ENCODE assay signal across 24 mouse cellular contexts in genomic region chr7:141387807-141388486, GRCm38 (mm10). TPM values are rescaled to one million over a fixed set of nuclear protein-coding genes. Genes with fewer than 3 reads are reported as not detected.
DNase-seq lines count a peak whose midpoint lies in the region; ATAC-seq lines count a peak whose summit lies in the region.
"Had no signal": no experiment of that assay in that cellular context is flagged by ENCODE, and none has a peak within 500 bp of the region (broad histone marks: within the 10 kb centered on the region; RNA-seq: fewer than 3 reads in every experiment).

No protein-coding gene starts in this region.

- H3K27me3 ChIP-seq in liver, embryonic 13.5 days, result no peaks in the 10 kb centered on the region
- 0 out of 2 replicates have a peak, but pooled peaks cover 2% of the 10 kb centered on the region for H3K27me3 ChIP-seq in midbrain, embryonic 11.5 days (ENCODE audit: control insufficient read depth, insufficient read depth, low read length)
- H3K27me3 ChIP-seq in hindbrain, embryonic 16.5 days (replicated peaks; ENCODE audit: control insufficient read depth, insufficient read depth, low read length), result no peaks in the 10 kb centered on the region
- H3K27me3 ChIP-seq: midbrain, embryonic 15.5 days; stomach, embryonic 15.5 days had no signal

- no peak for ATAC-seq in liver, embryonic 13.5 days (ENCODE audit: low read depth)
- no peak for ATAC-seq in cerebellum, adult (ENCODE audit: insufficient number of reproducible peaks, low FRiP score, low TSS enrichment)
- no peak for ATAC-seq in midbrain, embryonic 11.5 days (ENCODE audit: low FRiP score)
- no peak for ATAC-seq in hindbrain, embryonic 16.5 days
- ATAC-seq: CD4-positive, CD25-positive, alpha-beta regulatory T cell, adult 4 months; forebrain, postnatal 0 days; midbrain, embryonic 15.5 days had no signal

- H3K36me3 ChIP-seq in liver, embryonic 13.5 days, result no peaks in the 10 kb centered on the region
- H3K36me3 ChIP-seq in midbrain, embryonic 11.5 days (ENCODE audit: control insufficient read depth, insufficient read depth, low read length), result no peaks in the 10 kb centered on the region
- H3K36me3 ChIP-seq in hindbrain, embryonic 16.5 days (ENCODE audit: control insufficient read depth, insufficient read depth, low read length), result no peaks in the 10 kb centered on the region
- H3K36me3 ChIP-seq: forebrain, embryonic 10.5 days; heart, embryonic 12.5 days; hindbrain, embryonic 12.5 days; kidney, embryonic 15.5 days; midbrain, embryonic 15.5 days; stomach, embryonic 15.5 days had no signal

- H3K9me3 ChIP-seq in liver, embryonic 13.5 days (replicated peaks), result no peaks in the 10 kb centered on the region
- H3K9me3 ChIP-seq in midbrain, embryonic 11.5 days (ENCODE audit: control insufficient read depth, low read length), result no peaks in the 10 kb centered on the region
- H3K9me3 ChIP-seq in hindbrain, embryonic 16.5 days (ENCODE audit: control insufficient read depth, low read length), result no peaks in the 10 kb centered on the region
- H3K9me3 ChIP-seq: forebrain, embryonic 10.5 days; heart, embryonic 12.5 days; hindbrain, embryonic 12.5 days; kidney, embryonic 15.5 days; megakaryocyte, embryonic 14.5 days; midbrain, embryonic 15.5 days; stomach, embryonic 15.5 days had no signal

- peaks cover 68% of the 10 kb centered on the region for H3K4me1 ChIP-seq in liver, embryonic 13.5 days (replicated peaks)
- H3K4me1 ChIP-seq in midbrain, embryonic 11.5 days (ENCODE audit: control insufficient read depth, insufficient read depth, low read length), result peaks cover 9% of the 10 kb centered on the region
- H3K4me1 ChIP-seq in hindbrain, embryonic 16.5 days (ENCODE audit: control insufficient read depth, insufficient read depth, low read depth, low read length), result peaks cover 10% of the 10 kb centered on the region

- H3K4me2 ChIP-seq in liver, embryonic 13.5 days, result peak overlapping the region; percentile 26
- no peak overlapping the region for H3K4me2 ChIP-seq in midbrain, embryonic 11.5 days
- no peak overlapping the region for H3K4me2 ChIP-seq in hindbrain, embryonic 16.5 days (ENCODE audit: low read length)
- H3K4me2 ChIP-seq: heart, embryonic 12.5 days; hindbrain, embryonic 12.5 days; kidney, embryonic 15.5 days; midbrain, embryonic 15.5 days; stomach, embryonic 15.5 days had no signal

- WGBS in liver, embryonic 13.5 days (ENCODE audit: insufficient replicate concordance), result 25% methylated on average over 2 of the region's 2 CpGs
- WGBS in midbrain, embryonic 11.5 days, result 64% methylated on average over 2 of the region's 2 CpGs
- 51% methylated on average over 2 of the region's 2 CpGs for WGBS in hindbrain, embryonic 16.5 days

- H3K27ac ChIP-seq in liver, embryonic 13.5 days, result peak overlapping the region; percentile 98
- H3K27ac ChIP-seq in midbrain, embryonic 11.5 days (ENCODE audit: low read depth, low read length), result no peak overlapping the region
- no peak overlapping the region for H3K27ac ChIP-seq in hindbrain, embryonic 16.5 days (ENCODE audit: low read depth, low read length)
- H3K27ac ChIP-seq: forebrain, embryonic 10.5 days; hindbrain, embryonic 12.5 days; kidney, embryonic 15.5 days; midbrain, embryonic 15.5 days; stomach, embryonic 15.5 days had no signal

- peak overlapping the region; percentile 48 for H3K9ac ChIP-seq in liver, embryonic 13.5 days
- H3K9ac ChIP-seq in midbrain, embryonic 11.5 days (ENCODE audit: low read length), result no peak overlapping the region
- no peak overlapping the region for H3K9ac ChIP-seq in hindbrain, embryonic 16.5 days (ENCODE audit: low read depth, low read length)
- H3K9ac ChIP-seq: forebrain, postnatal 0 days; heart, embryonic 12.5 days; hindbrain, embryonic 12.5 days; kidney, embryonic 15.5 days; midbrain, embryonic 15.5 days; stomach, embryonic 15.5 days had no signal

- H3K4me3 ChIP-seq in liver, embryonic 13.5 days (replicated peaks), result no peak overlapping the region
- no peak overlapping the region for H3K4me3 ChIP-seq in midbrain, embryonic 11.5 days (ENCODE audit: low read depth, low read length)
- no peak overlapping the region for H3K4me3 ChIP-seq in hindbrain, embryonic 16.5 days (ENCODE audit: low read length)
- H3K4me3 ChIP-seq: forebrain, embryonic 10.5 days; heart, embryonic 12.5 days; hindbrain, embryonic 12.5 days; kidney, embryonic 15.5 days; megakaryocyte, embryonic 14.5 days; midbrain, embryonic 15.5 days; myocyte; stomach, embryonic 15.5 days had no signal

- peak; percentile 46 for DNase-seq in R1 (ENCODE audit: low read depth, low spot score)
- peak; percentile 37 for DNase-seq in induced T-regulatory cell, adult 2 months (ENCODE audit: low read depth)
- peak; percentile 40 for DNase-seq in liver, embryonic 13.5 days
- no peak for DNase-seq in layer of hippocampus, postnatal 14 days (ENCODE audit: low spot score in 2 of 2)
- no peak for DNase-seq in midbrain, embryonic 11.5 days (ENCODE audit: low spot score, missing footprints)
- DNase-seq: cerebellum, adult 9-11 months; forebrain, postnatal 0 days; heart, postnatal 14 days; layer of hippocampus, postnatal 36 days; lung, postnatal 14 days; thymus, adult 2 months had no signal

RNA-seq across cellular contexts. Expression of gene Taldo1, which starts 4.1 kb away (rescaled TPM):
- 518 and 542 TPM in 2 replicates for polyA plus RNA-seq in liver, embryonic 13.5 days (2015; fragmentation: Nextera tagmentation; extraction: Ambion mirVana)
- total RNA-seq in layer of hippocampus, postnatal 14 days (2021), result 100 to 1,000 TPM; 129 to 140 TPM
- polyA plus RNA-seq in midbrain, embryonic 11.5 days (2014; fragmentation: Nextera tagmentation; extraction: Ambion mirVana), result 386 and 400 TPM in 2 replicates
- 276 and 284 TPM in 2 replicates for polyA plus RNA-seq in hindbrain, embryonic 16.5 days (2015; fragmentation: Nextera tagmentation; extraction: Ambion mirVana)

RNA-seq across cellular contexts. Expression of gene Gatd1, which starts 26.0 kb away (rescaled TPM):
- 18.1 and 18.3 TPM in 2 replicates for polyA plus RNA-seq in liver, embryonic 13.5 days (2015; fragmentation: Nextera tagmentation; extraction: Ambion mirVana)
- 10 to 100 TPM; 37.4 to 37.6 TPM for total RNA-seq in layer of hippocampus, postnatal 14 days (2021)
- polyA plus RNA-seq in midbrain, embryonic 11.5 days (2014; fragmentation: Nextera tagmentation; extraction: Ambion mirVana), result 34.0 and 36.1 TPM in 2 replicates
- polyA plus RNA-seq in hindbrain, embryonic 16.5 days (2015; fragmentation: Nextera tagmentation; extraction: Ambion mirVana), result 51.8 and 55.2 TPM in 2 replicates

RNA-seq across cellular contexts. Expression of gene Cend1, which starts 41.3 kb away (rescaled TPM):
- 0.10 and 0.14 TPM in 2 replicates for polyA plus RNA-seq in liver, embryonic 13.5 days (2015; fragmentation: Nextera tagmentation; extraction: Ambion mirVana)
- total RNA-seq in layer of hippocampus, postnatal 14 days (2021), result 100 to 1,000 TPM; 332 to 341 TPM
- 5.8 and 5.9 TPM in 2 replicates for polyA plus RNA-seq in midbrain, embryonic 11.5 days (2014; fragmentation: Nextera tagmentation; extraction: Ambion mirVana)
- 226 and 245 TPM in 2 replicates for polyA plus RNA-seq in hindbrain, embryonic 16.5 days (2015; fragmentation: Nextera tagmentation; extraction: Ambion mirVana)
- total RNA-seq: granulocyte monocyte progenitor cell, adult 5-6 weeks; liver, adult 2 months had no signal
- polyA plus RNA-seq: CD4-positive, CD25-positive, alpha-beta regulatory T cell, adult 4 months had no signal

RNA-seq across cellular contexts. Expression of gene Eps8l2, which starts 49.3 kb away (rescaled TPM):
- 5.1 and 6.6 TPM in 2 replicates for polyA plus RNA-seq in liver, embryonic 13.5 days (2015; fragmentation: Nextera tagmentation; extraction: Ambion mirVana)
- total RNA-seq in layer of hippocampus, postnatal 14 days (2021), result 1 to 10 TPM; 5.5 to 7.8 TPM
- polyA plus RNA-seq in midbrain, embryonic 11.5 days (2014; fragmentation: Nextera tagmentation; extraction: Ambion mirVana), result 0.97 and 1.3 TPM in 2 replicates
- polyA plus RNA-seq in hindbrain, embryonic 16.5 days (2015; fragmentation: Nextera tagmentation; extraction: Ambion mirVana), result 2.5 and 3.1 TPM in 2 replicates
- total RNA-seq: granulocyte monocyte progenitor cell, adult 5-6 weeks had no signal
- polyA plus RNA-seq: CD4-positive, CD25-positive, alpha-beta regulatory T cell, adult 4 months had no signal

RNA-seq across cellular contexts. Expression of gene Slc25a22, which starts 49.7 kb away (rescaled TPM):
- 16.6 and 20.4 TPM in 2 replicates for polyA plus RNA-seq in liver, embryonic 13.5 days (2015; fragmentation: Nextera tagmentation; extraction: Ambion mirVana)
- total RNA-seq in layer of hippocampus, postnatal 14 days (2021), result 100 to 1,000 TPM; 366 to 390 TPM
- polyA plus RNA-seq in midbrain, embryonic 11.5 days (2014; fragmentation: Nextera tagmentation; extraction: Ambion mirVana), result 31.2 and 31.9 TPM in 2 replicates
- polyA plus RNA-seq in hindbrain, embryonic 16.5 days (2015; fragmentation: Nextera tagmentation; extraction: Ambion mirVana), result 96.3 and 104 TPM in 2 replicates

Comparison
In these comparisons a context has a peak if more than half of its experiments do, and no peak if none do; other contexts are left out.
1. DNase-seq: peak in R1 (single experiment), induced T-regulatory cell, adult 2 months (single experiment) and liver, embryonic 13.5 days (single experiment); none in layer of hippocampus, postnatal 14 days (0 of 2) and midbrain, embryonic 11.5 days (single experiment).
2. RNA of gene Cend1, which starts 41.3 kb away (polyA plus RNA-seq): 226 to 245 TPM in hindbrain, embryonic 16.5 days; 5.8 to 5.9 TPM in midbrain, embryonic 11.5 days and 0.10 to 0.14 TPM in liver, embryonic 13.5 days; every median in the first group is over 10 times any median in the second.